Mouse (Mus musculus) CH12.LX (cell line): ENCODE measurements at regions not wholly inside any gene's neighbourhood (a gene's known extent, or its start where the extent isn't known, plus 50 kb on each side); places are given as distances from the start of the nearest gene placed in this dataset.

ENCODE experiments used
- DNase-seq: peaks from one replicate; pipeline ENCODE4 v3.0.0-alpha.2; 2013; ENCODE audit errors: extremely low read depth
- H3K27ac ChIP-seq: 2 replicates; pipeline ENCODE4 v1.5.1; 2012; ENCODE audit warnings: low read depth, mild to moderate bottlenecking, control low read depth, moderate library complexity; ENCODE audit not compliant: insufficient read depth
- H3K27me3 ChIP-seq: replicated peaks from 2 replicates; pipeline ENCODE3; 2012; ENCODE audit warnings: inconsistent platforms
- H3K36me3 ChIP-seq, 2 experiments: replicated peaks in 1 of 2; 2 replicates each; pipeline versions ENCODE3 to v1.6.1; 2012; ENCODE audit warnings: inconsistent platforms in 1 of 2, low read length in 1 of 2, mild to moderate bottlenecking in 1 of 2, mixed read lengths in 1 of 2, moderate library complexity in 1 of 2; ENCODE audit not compliant: control insufficient read depth in 1 of 2, insufficient read depth in 1 of 2
- H3K4me1 ChIP-seq, 2 experiments: 2 replicates each; pipeline ENCODE4 v1.6.1; 2012; ENCODE audit warnings: inconsistent platforms in 1 of 2, moderate library complexity in 1 of 2; ENCODE audit not compliant: insufficient read depth in 2 of 2, control insufficient read depth in 1 of 2
- H3K4me2 ChIP-seq: 2 replicates; pipeline ENCODE4 v1.6.1; 2012; ENCODE audit warnings: low read depth, mild to moderate bottlenecking, control low read depth; ENCODE audit not compliant: poor library complexity, insufficient read depth, severe bottlenecking
- H3K4me3 ChIP-seq, 3 experiments: fragments of 150-350 bp in 1 of 3; sonication (generic) in 1 of 3; replicated peaks in 1 of 3; 2 replicates each; pipeline versions ENCODE3 to v1.5.1; 2011 to 2012; ENCODE audit warnings: low read depth in 2 of 3, low read length in 2 of 3, mild to moderate bottlenecking in 2 of 3, moderate library complexity in 2 of 3, control low read depth in 1 of 3, improper control_type of control experiment in 1 of 3, inconsistent platforms in 1 of 3, mixed read lengths in 1 of 3; ENCODE audit not compliant: poor library complexity in 1 of 3
- H3K79me2 ChIP-seq: replicated peaks from 2 replicates; pipeline ENCODE4 v1.6.1; 2012; ENCODE audit warnings: mild to moderate bottlenecking, moderate library complexity; ENCODE audit not compliant: control insufficient read depth, poor library complexity, insufficient read depth, severe bottlenecking; ENCODE audit errors: extremely low read depth
- H3K9ac ChIP-seq: 2 replicates; pipeline ENCODE4 v1.6.1; 2012; ENCODE audit warnings: low read depth, mild to moderate bottlenecking, control low read depth, moderate library complexity; ENCODE audit not compliant: insufficient read depth
- H3K9me3 ChIP-seq: replicated peaks from 2 replicates; pipeline ENCODE3; 2012; ENCODE audit warnings: low read length, inconsistent platforms, mixed read lengths
- BHLHE40 ChIP-seq: IDR thresholded peaks from 2 replicates; pipeline ENCODE4 v1.6.1; 2011; ENCODE audit warnings: mild to moderate bottlenecking, low read depth, low read length, improper control_type of control experiment
- CHD1 ChIP-seq: IDR thresholded peaks from 2 replicates; pipeline ENCODE4 v1.6.1; 2012; ENCODE audit warnings: low read depth, low read length, improper control_type of control experiment, inconsistent platforms
- CHD2 ChIP-seq: IDR thresholded peaks from 2 replicates; pipeline ENCODE4 v1.6.1; 2011; ENCODE audit warnings: low read length, improper control_type of control experiment
- E2F4 ChIP-seq: IDR thresholded peaks from 2 replicates; pipeline ENCODE4 v1.6.1; 2011; ENCODE audit warnings: low read depth, low read length, improper control_type of control experiment; ENCODE audit not compliant: insufficient replicate concordance
- EP300 ChIP-seq: IDR thresholded peaks from 2 replicates; pipeline ENCODE4 v1.6.1; 2011; ENCODE audit warnings: low read length, improper control_type of control experiment
- HCFC1 ChIP-seq: IDR thresholded peaks from 2 replicates; pipeline ENCODE4 v1.6.1; 2012; ENCODE audit warnings: low read depth, mild to moderate bottlenecking, inconsistent platforms, low read length, improper control_type of control experiment
- IRF4 ChIP-seq: IDR thresholded peaks from 2 replicates; pipeline ENCODE4 v1.6.1; 2014; ENCODE audit warnings: low read depth, mild to moderate bottlenecking, inconsistent platforms, low read length, improper control_type of control experiment
- MAFK ChIP-seq: IDR thresholded peaks from 2 replicates; pipeline ENCODE4 v1.6.1; 2011; ENCODE audit warnings: low read length, improper control_type of control experiment; ENCODE audit not compliant: insufficient replicate concordance
- MAX ChIP-seq: IDR thresholded peaks from 2 replicates; pipeline ENCODE4 v1.6.1; 2011; ENCODE audit warnings: low read length, improper control_type of control experiment
- MAZ ChIP-seq: IDR thresholded peaks from 2 replicates; pipeline ENCODE4 v1.6.1; 2012; ENCODE audit warnings: low read depth, mild to moderate bottlenecking, inconsistent platforms, low read length, improper control_type of control experiment, moderate library complexity
- MEF2A ChIP-seq: IDR thresholded peaks from 2 replicates; pipeline ENCODE4 v1.6.1; 2014; ENCODE audit warnings: low read depth, mild to moderate bottlenecking, inconsistent platforms, low read length, improper control_type of control experiment, borderline replicate concordance
- MXI1 ChIP-seq: IDR thresholded peaks from 2 replicates; pipeline ENCODE4 v1.6.1; 2011; ENCODE audit warnings: mild to moderate bottlenecking, low read depth, low read length, improper control_type of control experiment
- NELFE ChIP-seq: IDR thresholded peaks from 2 replicates; pipeline ENCODE4 v1.6.1; 2011; ENCODE audit warnings: low read depth, low read length, improper control_type of control experiment
- PAX5 ChIP-seq: IDR thresholded peaks from 2 replicates; pipeline ENCODE4 v1.6.1; 2012; ENCODE audit warnings: low read length, inconsistent platforms, mixed read lengths
- POLR2A ChIP-seq: IDR thresholded peaks from 2 replicates; pipeline ENCODE4 v1.6.1; 2011; ENCODE audit warnings: low read depth, mild to moderate bottlenecking, improper control_type of control experiment, low read length
- POLR2AphosphoS2 ChIP-seq: IDR thresholded peaks from 2 replicates; pipeline ENCODE4 v1.6.1; 2011; ENCODE audit warnings: low read depth, low read length, improper control_type of control experiment
- RAD21 ChIP-seq: IDR thresholded peaks from 2 replicates; pipeline ENCODE4 v1.6.1; 2011; ENCODE audit warnings: low read depth, mild to moderate bottlenecking, low read length, improper control_type of control experiment, moderate library complexity
- RCOR1 ChIP-seq: conservative IDR thresholded peaks from 2 replicates; pipeline ENCODE4 v1.6.1; 2012; ENCODE audit warnings: low read depth, mild to moderate bottlenecking, inconsistent platforms, low read length, improper control_type of control experiment
- SIN3A ChIP-seq: IDR thresholded peaks from 2 replicates; pipeline ENCODE4 v1.6.1; 2012; ENCODE audit warnings: low read length, improper control_type of control experiment, inconsistent platforms
- SMC3 ChIP-seq: IDR thresholded peaks from 2 replicates; pipeline ENCODE4 v1.6.1; 2011; ENCODE audit warnings: low read depth, low read length, improper control_type of control experiment
- TCF12 ChIP-seq: IDR thresholded peaks from 2 replicates; pipeline ENCODE4 v1.6.1; 2014; ENCODE audit warnings: low read depth, mild to moderate bottlenecking, inconsistent platforms, low read length, improper control_type of control experiment
- UBTF ChIP-seq: IDR thresholded peaks from 2 replicates; pipeline ENCODE4 v1.6.1; 2012; ENCODE audit warnings: low read depth, mild to moderate bottlenecking, inconsistent platforms, low read length, improper control_type of control experiment, moderate library complexity
- USF1 ChIP-seq: IDR thresholded peaks from 2 replicates; pipeline ENCODE4 v1.6.1; 2014; ENCODE audit warnings: low read depth, mild to moderate bottlenecking, inconsistent platforms, low read length, improper control_type of control experiment
- USF2 ChIP-seq: conservative IDR thresholded peaks from 2 replicates; pipeline ENCODE4 v1.6.1; 2011; ENCODE audit warnings: low read depth, low read length, improper control_type of control experiment
- ZKSCAN1 ChIP-seq: IDR thresholded peaks from 2 replicates; pipeline ENCODE4 v1.6.1; 2012; ENCODE audit warnings: low read depth, inconsistent platforms, low read length, improper control_type of control experiment, borderline replicate concordance
- dilution Hi-C: fragments of 300-500 bp; cut with MboI; formaldehyde crosslinking; loops from 2 replicates; pipeline ENCODE4 v1.14.3; 2020; ENCODE audit warnings: low sequenced_read_pairs; ENCODE audit not compliant: extremely low pct_unique_long_range_greater_than_20kb, extremely low pct_ligation_motif_present
- in situ Hi-C: fragments of 300-500 bp; cut with MboI; formaldehyde crosslinking; loops from 3 replicates; pipeline ENCODE4 v1.14.3; 2019; ENCODE audit warnings: low sequenced_read_pairs, low pct_ligation_motif_present, low pct_unique_long_range_greater_than_20kb, mixed read lengths

- no peaks in the 10 kb centered on the region for H3K36me3 ChIP-seq
- dilution Hi-C loops (no loop called here), in situ Hi-C loops (no loop called here)
- H3K4me2 ChIP-seq = no peak overlapping the region
- TF ChIP-seq PAX5 (no peak), USF2 (no peak), POLR2A (no peak), EP300 (no peak), POLR2AphosphoS2 (no peak), SIN3A (no peak), HCFC1 (no peak), MAZ (no peak), UBTF (no peak), MXI1 (no peak), TCF12 (no peak), USF1 (no peak), RAD21 (no peak), CHD1 (no peak), BHLHE40 (no peak), MAFK (no peak), RCOR1 (no peak), CHD2 (no peak), NELFE (no peak)
- H3K27ac ChIP-seq = no peak overlapping the region
- H3K4me3 ChIP-seq = no peak overlapping the region
- H3K79me2 ChIP-seq = no peaks in the 10 kb centered on the region
- no peak overlapping the region for H3K9ac ChIP-seq
- no peaks in the 10 kb centered on the region for H3K27me3 ChIP-seq
- no peak for DNase-seq
- peaks cover 57% of the 10 kb centered on the region for H3K9me3 ChIP-seq
- no peaks in the 10 kb centered on the region for H3K4me1 ChIP-seq
Measured at GRCm38 (mm10) chr9:94382293-94382692, 155.6 kb downstream of the 1190002N15Rik start.

- no peaks in the 10 kb centered on the region for H3K79me2 ChIP-seq
- H3K9me3 ChIP-seq = peaks cover 61% of the 10 kb centered on the region
- dilution Hi-C loops (no loop called here), in situ Hi-C loops (no loop called here)
- H3K4me1 ChIP-seq = no peaks in the 10 kb centered on the region
- H3K27me3 ChIP-seq = no peaks in the 10 kb centered on the region
- no peak overlapping the region for H3K27ac ChIP-seq
- H3K36me3 ChIP-seq = no peaks in the 10 kb centered on the region
- no peak overlapping the region for H3K4me3 ChIP-seq
- no peak overlapping the region for H3K4me2 ChIP-seq
- no peak for DNase-seq
- TF ChIP-seq PAX5 (no peak), MEF2A (no peak), MAX (no peak), CHD2 (no peak), MAFK (no peak), MAZ (no peak), HCFC1 (no peak), E2F4 (no peak), SMC3 (no peak), POLR2AphosphoS2 (no peak), IRF4 (no peak), SIN3A (no peak), ZKSCAN1 (no peak)
- no peak overlapping the region for H3K9ac ChIP-seq
Measured at GRCm38 (mm10) chr9:94378835-94379234, 159.0 kb downstream of the 1190002N15Rik start.
